Mouse (Mus musculus) midbrain, postnatal 0 days (tissue): ENCODE data around the gene Snurf. TPM values are rescaled to one million over a fixed set of nuclear protein-coding genes. Genes with fewer than 3 reads are reported as not detected.

Source experiments
- ATAC-seq: fragments of 200-750 bp; cut with Nextera tagmentation; 2 replicates; pipeline ENCODE4 v1.8.0; 2017; ENCODE audit warnings: moderate number of reproducible peaks, mild to moderate bottlenecking, moderate TSS enrichment, moderate library complexity; ENCODE audit not compliant: low FRiP score
- DNase-seq: peaks from one replicate; pipeline ENCODE4 v3.0.0-alpha.2; 2015; ENCODE audit warnings: low spot score
- H3K27ac ChIP-seq: fragments of 300-500 bp; sonication (generic); 2 replicates; pipeline ENCODE4 v1.5.1; 2014; ENCODE audit warnings: low read depth, mild to moderate bottlenecking, low read length, mixed read lengths
- H3K27me3 ChIP-seq: fragments of 300-500 bp; sonication (generic); 2 replicates; pipeline ENCODE4 v1.6.1; 2014; ENCODE audit warnings: low read length, control low read depth, mixed read lengths; ENCODE audit not compliant: insufficient read depth
- H3K36me3 ChIP-seq: fragments of 300-500 bp; sonication (generic); 2 replicates; pipeline ENCODE4 v1.6.1; 2014; ENCODE audit warnings: low read length, control low read depth, mixed read lengths; ENCODE audit not compliant: insufficient read depth
- H3K4me1 ChIP-seq: fragments of 300-500 bp; sonication (generic); 2 replicates; pipeline ENCODE4 v1.6.1; 2014; ENCODE audit warnings: mild to moderate bottlenecking, control low read depth, antibody characterized with exemption, low read length, mixed read lengths; ENCODE audit not compliant: insufficient read depth
- H3K4me2 ChIP-seq: fragments of 300-500 bp; sonication (generic); 2 replicates; pipeline ENCODE4 v1.6.1; 2014; ENCODE audit warnings: low read depth, mild to moderate bottlenecking, low read length, mixed read lengths; ENCODE audit not compliant: poor library complexity, severe bottlenecking
- H3K4me3 ChIP-seq: fragments of 300-500 bp; sonication (generic); 2 replicates; pipeline ENCODE4 v1.5.1; 2014; ENCODE audit warnings: low read depth, mild to moderate bottlenecking, low read length, moderate library complexity
- H3K9ac ChIP-seq: fragments of 300-500 bp; sonication (generic); replicated peaks from 2 replicates; pipeline ENCODE4 v1.6.1; 2014; ENCODE audit warnings: mild to moderate bottlenecking, low read length, moderate library complexity, mixed read lengths; ENCODE audit not compliant: poor library complexity, severe bottlenecking
- H3K9me3 ChIP-seq: fragments of 300-500 bp; sonication (generic); 2 replicates; pipeline ENCODE4 v1.6.1; 2016; ENCODE audit warnings: low read length, control low read depth
- CTCF ChIP-seq: IDR thresholded peaks from 2 replicates; pipeline ENCODE4 v1.5.1; 2016; ENCODE audit warnings: antibody characterized with exemption, mild to moderate bottlenecking
- WGBS: fragments of 180-500 bp; shearing (Covaris S2); extraction: QIAGEN DNeasy Blood & Tissue Kit; methylation state at CpG from one replicate; pipeline ENCODE4 v1.1.7; 2014; 5-methylcytosine and 5-hydroxymethylcytosine counted together
- polyA plus RNA-seq: library from polyadenylated mRNA; unstranded; fragments of >200 nt; fragmentation: Nextera tagmentation; extraction: Ambion mirVana; gene quantifications from 2 replicates; pipeline ENCODE4 v1.2.1, GENCODE M21; 2015
- total RNA-seq: library from RNA; depleted of rRNA; stranded (reverse); fragments of >200 nt; gene quantifications from 2 replicates; pipeline ENCODE4 v1.2.3, GENCODE M21; 2014; rRNA removed

Gene Snurf
- total RNA-seq (not detected in 2 replicates), polyA plus RNA-seq (816 and 853 TPM in 2 replicates)

GRCm38 (mm10) chr7:60004606-60005330, at the start of gene Snurf, which contains the start of gene Gm38393:
Gene Snurf, minus strand, starts transcription at chr7:60005049.
Gene Gm38393, minus strand, starts transcription at chr7:60005064.
- H3K4me2 ChIP-seq, result peak within 1 kb of the TSS; percentile 42
- ATAC-seq, result peak; percentile 65

GRCm38 (mm10) chr7:60047481-60048201, 42.8 kb upstream of the Snurf start:
- Histone ChIP-seq H3K27ac (peak overlapping the region; percentile 34), H3K36me3 (no peaks in the 10 kb centered on the region), H3K9me3 (0 out of 2 replicates have a peak, but pooled peaks cover 3% of the 10 kb centered on the region), H3K4me1 (no peaks in the 10 kb centered on the region), H3K4me3 (peak overlapping the region; percentile 28), H3K9ac (0 out of 2 replicates have a peak overlapping the region, but pooled peaks have one; percentile 14), H3K27me3 (no peaks in the 10 kb centered on the region), H3K4me2 (peak overlapping the region; percentile 16)
- TF ChIP-seq CTCF, result no peak
- WGBS, result 56% methylated on average over 6 of the region's 6 CpGs
- ATAC-seq, result peak; percentile 78; the same call in 1 of the 2 replicates
- peak; percentile 73 for DNase-seq

More at GRCm38 (mm10) chr7:60004606-60005330, at the start of gene Snurf, which contains the start of gene Gm38393:
- no peak for TF ChIP-seq CTCF
- Histone ChIP-seq H3K9ac (peak within 1 kb of the TSS; percentile 71), H3K36me3 (no peaks in the 10 kb centered on the region), H3K4me1 (no peaks in the 10 kb centered on the region), H3K27ac (peak within 1 kb of the TSS; percentile 86), H3K27me3 (no peaks in the 10 kb centered on the region), H3K4me3 (peak within 1 kb of the TSS; percentile 36), H3K9me3 (peaks cover 12% of the 10 kb centered on the region; the same call in 1 of the 2 replicates)
- WGBS, result 52% methylated on average over 30 of the region's 30 CpGs
- DNase-seq, result peak; percentile 90

- Histone ChIP-seq H3K4me2 (no peak overlapping the region), H3K27ac (no peak overlapping the region), H3K4me1 (no peaks in the 10 kb centered on the region), H3K9me3 (no peaks in the 10 kb centered on the region), H3K4me3 (no peak overlapping the region), H3K27me3 (no peaks in the 10 kb centered on the region), H3K9ac (no peak overlapping the region), H3K36me3 (no peaks in the 10 kb centered on the region)
- TF ChIP-seq CTCF, result no peak
- 68% methylated on average over 3 of the region's 3 CpGs for WGBS
- no peak for DNase-seq
- ATAC-seq, result no peak
Measured at GRCm38 (mm10) chr7:60013186-60013585, 8.3 kb upstream of the Snurf start.

- no peaks in the 10 kb centered on the region for H3K36me3 ChIP-seq
- H3K27me3 ChIP-seq, result no peaks in the 10 kb centered on the region
- H3K4me2 ChIP-seq, result no peak overlapping the region
- H3K9me3 ChIP-seq, result peaks cover 10% of the 10 kb centered on the region; the same call in 1 of the 2 replicates
- 37% methylated on average over 3 of the region's 3 CpGs for WGBS
- H3K27ac ChIP-seq, result no peak overlapping the region
- TF ChIP-seq CTCF, result peak; percentile 58
- H3K9ac ChIP-seq, result no peak overlapping the region
- H3K4me3 ChIP-seq, result no peak overlapping the region
- ATAC-seq, result no peak
- peak; percentile 40 for DNase-seq
- no peaks in the 10 kb centered on the region for H3K4me1 ChIP-seq
Measured at GRCm38 (mm10) chr7:60007727-60008360, 3.0 kb upstream of the Snurf start.

GRCm38 (mm10) chr7:60006262-60006661, 1.4 kb upstream of the Snurf start:
- DNase-seq (no peak), ATAC-seq (no peak)
- TF ChIP-seq CTCF, result no peak
- H3K27ac ChIP-seq, result no peak overlapping the region
- H3K9ac ChIP-seq, result no peak overlapping the region
- no peak overlapping the region for H3K4me2 ChIP-seq
- WGBS, result 33% methylated on average over 2 of the region's 2 CpGs
- no peak overlapping the region for H3K4me3 ChIP-seq
- no peaks in the 10 kb centered on the region for H3K27me3 ChIP-seq
- H3K9me3 ChIP-seq, result peaks cover 12% of the 10 kb centered on the region; the same call in 1 of the 2 replicates
- H3K4me1 ChIP-seq, result no peaks in the 10 kb centered on the region
- H3K36me3 ChIP-seq, result no peaks in the 10 kb centered on the region
